Mouse (Mus musculus) spleen, adult 2 months (tissue): Measurements from ENCODE around the gene Mapk6.

ENCODE experiments used
- CTCF ChIP-seq: fragments of 200-500 bp; IDR thresholded peaks from 2 replicates; pipeline ENCODE4 v1.5.1; 2011; ENCODE audit warnings: mild to moderate bottlenecking, inconsistent platforms; ENCODE audit not compliant: insufficient read depth, insufficient read length, insufficient replicate concordance; ENCODE audit errors: extremely low read depth
- POLR2A ChIP-seq: fragments of 200-500 bp; IDR thresholded peaks from 2 replicates; pipeline ENCODE4 v1.6.1; 2011; ENCODE audit warnings: low read depth, low read length, inconsistent platforms

GRCm38 (mm10) chr9:75435291-75435690 is 25.5 kb upstream of the Mapk6 start:
- TF ChIP-seq CTCF (no peak), POLR2A (no peak)
